Mouse (Mus musculus) layer of hippocampus, adult 11-12 months (tissue): ENCODE measurements around the gene Rasgef1a.

Experiments used
- DNase-seq: peaks from one replicate; pipeline ENCODE4 v3.0.0; 2022; ENCODE audit warnings: low spot score

Rasgef1a gene

GRCm38 (mm10) chr6:118072176-118072575 is 60.9 kb downstream of the Rasgef1a start:
- DNase-seq: no peak

DNA sequence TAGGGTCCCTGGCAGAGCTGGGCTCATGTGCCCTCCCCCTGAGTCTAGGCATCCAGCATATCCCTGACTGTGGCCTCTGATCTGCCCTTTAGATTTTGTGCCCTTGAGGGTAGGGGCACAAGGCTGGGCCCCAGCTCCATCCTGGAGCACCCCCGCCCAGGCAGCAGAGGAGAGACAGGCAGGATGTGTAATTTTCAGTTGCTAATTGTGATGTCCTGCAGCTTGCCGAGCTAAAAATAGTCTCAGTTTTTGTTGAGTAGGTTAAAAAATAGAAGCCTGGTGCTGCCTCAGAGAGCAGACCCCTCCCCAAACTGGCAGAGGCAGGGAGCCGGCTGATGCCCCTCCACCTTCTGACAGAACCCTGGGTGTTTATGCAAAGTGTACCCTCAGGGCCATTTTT is 62.9 kb downstream of the Rasgef1a start:
- DNase-seq: no peak

DNA sequence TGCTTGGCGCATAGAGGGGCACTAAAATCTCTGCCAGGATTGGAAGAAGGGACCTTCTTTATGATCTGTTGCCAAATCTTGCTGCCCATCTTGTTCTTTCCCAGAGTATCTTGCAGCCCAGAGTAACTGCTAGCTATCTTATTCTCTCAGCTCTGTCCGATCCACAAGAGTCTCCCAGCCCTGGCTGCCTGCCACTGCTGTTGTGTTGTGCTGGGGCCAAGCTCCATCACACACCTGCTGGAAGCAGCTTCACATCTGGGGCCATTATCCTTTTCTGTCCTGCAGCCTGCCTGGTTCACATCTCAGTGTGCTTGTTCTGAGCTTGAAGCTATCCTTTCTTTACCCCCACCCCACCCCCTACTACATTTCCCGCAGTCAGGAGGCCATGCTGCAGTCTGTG is 65.0 kb downstream of the Rasgef1a start:
- no peak for DNase-seq

GRCm38 (mm10) chr6:118076748-118077147 is 65.5 kb downstream of the Rasgef1a start:
- DNase-seq: no peak

- no peak for DNase-seq
Measured at GRCm38 (mm10) chr6:118077421-118077820, 66.2 kb downstream of the Rasgef1a start.

DNA sequence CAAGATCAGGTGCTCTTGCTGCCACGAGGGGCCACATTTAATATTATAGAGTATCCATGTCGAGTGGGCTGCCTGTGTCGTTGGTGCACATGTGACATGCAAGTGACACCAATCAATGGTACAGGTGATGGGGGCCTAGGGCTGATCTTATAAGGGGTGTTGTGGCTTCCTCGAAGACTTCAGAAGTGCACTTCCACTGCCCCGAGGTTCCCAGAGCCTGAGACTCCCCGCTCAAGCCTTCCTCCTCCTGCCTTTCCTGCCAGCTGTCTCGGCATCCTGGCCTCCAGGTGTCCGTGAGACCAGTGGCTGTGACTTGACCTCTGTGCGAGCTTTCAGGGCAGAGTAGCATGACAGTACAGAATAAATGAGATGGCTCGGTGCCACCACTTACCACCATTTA is 67.5 kb downstream of the Rasgef1a start:
- no peak for DNase-seq

DNA sequence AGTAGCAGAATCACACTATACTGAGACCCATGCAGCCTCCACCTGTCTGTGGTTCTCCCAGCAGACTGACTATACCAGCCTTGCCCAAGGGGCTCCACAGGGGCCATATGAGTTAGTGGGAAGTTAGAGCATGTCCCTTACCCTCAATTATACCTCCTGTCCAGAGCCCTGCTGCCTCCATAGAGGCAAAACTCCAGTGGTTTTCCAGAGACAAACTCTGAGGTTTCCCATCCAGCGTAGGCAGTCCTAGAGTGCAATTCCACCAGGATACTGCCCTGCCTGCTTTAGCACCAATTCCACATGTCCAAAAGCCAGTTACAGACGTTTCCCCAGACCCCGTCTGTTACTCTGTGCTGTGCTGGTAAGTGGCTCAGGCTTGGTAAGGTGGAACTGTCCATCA is 68.1 kb downstream of the Rasgef1a start:
- DNase-seq: no peak

DNA sequence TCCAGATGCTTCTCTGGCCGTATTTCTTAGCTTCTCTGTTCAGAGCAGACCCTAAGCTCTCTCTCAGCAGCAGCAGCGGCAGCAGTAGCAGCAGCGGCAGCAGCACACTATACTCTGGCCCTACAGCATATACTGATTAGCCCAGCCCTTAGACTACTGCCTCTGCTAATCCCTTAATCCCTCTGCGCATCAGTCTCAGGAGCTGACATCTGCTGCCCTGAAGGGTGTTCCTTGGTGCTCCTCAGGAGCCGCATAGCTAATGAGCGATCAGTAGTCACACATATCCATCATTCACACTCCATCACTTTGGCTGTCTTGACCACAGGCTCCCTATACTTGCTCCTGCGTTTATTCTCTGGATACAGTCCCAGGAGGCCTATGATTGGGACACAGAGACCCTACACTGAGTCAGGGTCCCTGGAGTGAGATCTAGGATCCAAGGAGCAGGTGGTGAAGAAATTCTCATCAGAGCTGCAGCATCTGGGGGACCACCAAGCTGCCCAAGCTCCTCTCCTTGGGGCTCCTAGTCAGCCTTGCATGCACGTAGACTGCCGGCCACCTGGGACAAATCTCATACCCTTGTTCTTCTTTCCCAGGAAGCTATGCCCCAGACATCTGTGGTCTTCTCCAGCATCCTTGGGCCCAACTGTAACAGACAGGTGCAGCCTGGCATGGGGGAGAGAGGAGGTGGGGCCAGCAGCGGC is 68.7 kb downstream of the Rasgef1a start:
- DNase-seq: no peak

DNA sequence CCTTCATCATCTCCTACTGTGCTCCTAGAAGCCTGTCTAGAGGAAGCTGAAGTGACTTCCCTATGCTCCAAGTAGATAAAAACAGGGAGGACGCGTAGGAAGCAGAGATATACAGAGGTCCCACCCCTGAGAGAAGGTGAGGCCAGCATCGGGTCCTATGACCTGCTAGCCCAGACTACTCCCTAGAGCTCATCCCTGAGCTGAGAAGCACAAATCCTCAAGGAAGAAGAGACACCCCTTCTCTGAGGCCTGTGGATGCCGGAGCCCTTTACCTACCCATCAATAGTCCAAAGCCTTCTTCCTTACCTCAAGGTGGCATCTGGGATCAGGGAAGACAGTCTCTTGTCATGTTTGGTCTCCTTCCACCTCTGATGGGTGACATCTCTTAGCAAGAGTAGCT is 69.5 kb downstream of the Rasgef1a start:
- no peak for DNase-seq

DNA sequence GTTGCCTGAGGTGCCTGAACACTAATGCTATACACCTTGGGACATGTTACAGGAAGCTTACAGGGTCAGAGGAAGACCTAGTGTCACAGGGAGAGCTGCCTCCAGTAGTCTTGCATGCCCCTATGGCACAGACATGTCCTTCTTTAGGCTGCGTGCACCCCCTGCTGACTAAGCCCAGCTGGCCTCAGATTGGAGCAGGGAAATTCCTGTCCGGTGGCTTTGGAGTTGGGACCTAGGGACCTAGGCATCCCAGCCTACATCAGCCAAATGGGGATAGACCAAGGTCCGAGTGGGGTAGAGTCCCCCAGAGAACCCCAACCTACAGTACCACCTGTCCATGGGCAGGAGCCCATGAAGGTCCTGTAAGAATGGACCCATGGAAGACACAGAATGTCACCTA is 71.1 kb downstream of the Rasgef1a start:
- DNase-seq: no peak

DNA sequence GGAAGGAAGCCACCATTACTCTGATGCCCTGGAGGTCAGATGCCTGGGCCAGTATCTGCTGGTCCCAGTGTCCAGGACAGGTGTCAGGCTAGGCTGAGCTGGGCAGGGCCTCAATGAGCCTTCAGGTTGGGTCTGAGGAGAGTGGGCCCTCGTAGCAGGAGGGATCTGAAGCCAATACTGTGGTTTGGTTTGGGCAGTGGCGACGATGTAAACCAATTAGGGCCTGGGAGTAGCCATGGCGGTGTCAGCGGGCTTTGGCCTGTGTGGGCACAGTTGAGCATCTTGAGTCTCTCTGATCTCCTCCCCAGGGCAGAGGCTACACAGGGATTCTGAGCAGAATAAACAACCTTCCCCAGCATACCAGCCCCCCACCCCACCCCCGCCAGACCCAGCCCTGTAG is 72.4 kb downstream of the Rasgef1a start:
- DNase-seq: no peak

- no peak for DNase-seq
Measured at GRCm38 (mm10) chr6:118084596-118084995, 73.4 kb downstream of the Rasgef1a start.

DNA sequence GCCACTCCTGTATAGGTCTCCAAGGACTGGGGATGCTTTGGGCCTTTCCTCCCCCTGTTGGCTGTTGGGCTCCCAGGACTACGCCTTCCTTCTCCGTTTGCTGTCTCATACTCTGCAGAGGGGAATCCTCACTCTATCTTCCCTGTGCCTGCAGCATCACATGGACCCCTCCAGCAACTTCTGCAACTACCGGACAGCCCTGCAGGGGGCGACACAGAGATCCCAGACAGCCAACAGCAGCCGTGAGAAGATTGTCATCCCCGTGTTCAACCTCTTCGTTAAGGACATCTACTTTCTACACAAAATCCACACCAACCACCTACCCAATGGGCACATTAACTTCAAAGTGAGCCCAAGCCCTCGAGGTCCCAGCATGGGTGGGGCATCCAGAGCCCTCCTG is 76.7 kb downstream of the Rasgef1a start:
- DNase-seq: peak; percentile 34

DNA sequence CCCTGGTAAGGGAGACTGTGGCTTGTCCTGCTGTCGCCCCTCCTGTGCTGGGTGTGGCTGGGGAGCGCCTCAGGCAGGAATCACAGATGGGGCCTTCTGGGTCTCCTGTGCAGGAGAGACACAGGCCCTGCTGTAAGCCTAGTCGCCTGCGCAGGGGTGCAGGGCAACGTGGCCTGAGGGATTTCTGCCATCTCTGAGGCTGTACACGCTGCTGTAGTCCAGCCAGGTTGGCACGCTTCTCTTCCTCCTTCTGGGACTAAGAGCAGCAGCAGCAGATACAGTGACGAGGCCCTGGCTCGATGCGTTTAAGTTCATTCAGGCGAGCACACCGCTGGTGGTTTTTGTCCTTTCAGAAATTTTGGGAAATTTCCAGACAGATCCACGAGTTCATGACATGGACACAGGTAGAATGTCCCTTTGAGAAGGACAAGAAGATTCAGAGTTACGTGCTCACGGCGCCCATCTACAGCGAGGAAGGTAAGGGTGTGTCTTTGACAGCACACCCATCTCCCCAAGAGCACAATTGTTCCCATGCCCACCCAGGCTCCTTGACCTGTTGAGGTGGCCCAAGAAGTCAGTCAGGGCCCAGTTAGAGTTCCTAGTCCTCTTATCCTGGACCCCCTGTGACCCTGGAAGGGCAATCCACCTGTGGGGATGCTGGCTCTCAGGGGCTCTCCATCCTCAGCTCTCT is 77.7 kb downstream of the Rasgef1a start:
- peak; percentile 2 for DNase-seq

DNA sequence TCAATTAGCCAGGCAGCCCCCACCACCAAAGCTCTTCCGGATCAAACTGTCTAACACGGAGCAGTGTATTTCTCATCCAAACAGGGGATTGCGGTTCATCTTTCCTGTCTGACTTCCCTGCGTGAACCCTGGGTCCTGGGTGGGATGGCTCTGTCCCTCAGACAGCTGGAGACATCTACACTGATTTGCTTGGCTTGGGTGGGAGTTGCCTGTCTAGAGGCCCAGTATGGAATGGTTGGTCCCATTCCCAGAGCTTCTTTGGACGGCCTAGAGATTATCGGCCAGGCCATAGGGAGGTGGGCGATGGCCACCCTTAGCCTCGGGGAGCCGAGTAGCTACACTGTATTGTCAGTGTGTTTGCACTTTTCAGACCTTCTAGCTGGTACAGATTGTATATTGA is 79.6 kb downstream of the Rasgef1a start:
- DNase-seq: peak; percentile 2

GRCm38 (mm10) chr6:118097765-118098365 is 86.6 kb downstream of the Rasgef1a start:
- no peak for DNase-seq

GRCm38 (mm10) chr6:118099311-118099802 is 88.1 kb downstream of the Rasgef1a start:
- DNase-seq: no peak

DNA sequence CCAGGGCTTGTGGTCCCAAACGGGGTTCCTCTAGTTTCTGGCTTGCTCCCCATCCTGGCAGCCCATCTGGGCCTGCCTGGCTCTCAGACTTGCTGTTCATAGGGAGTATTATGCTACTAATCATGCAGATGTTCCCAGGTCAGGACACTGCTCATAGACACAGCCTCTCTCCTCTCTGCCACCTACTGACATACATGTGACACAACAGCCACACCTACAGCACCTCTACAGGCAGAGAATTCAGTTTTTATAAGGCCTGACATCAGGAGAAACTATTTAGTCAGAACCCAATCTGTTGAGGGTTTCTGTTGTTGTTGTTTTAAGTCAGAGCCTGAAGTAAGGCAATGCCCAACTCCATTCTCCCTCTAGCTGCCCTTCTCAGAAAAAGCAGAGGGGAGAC is 100.6 kb downstream of the Rasgef1a start:
- DNase-seq: no peak

GRCm38 (mm10) chr6:118122767-118123166 is 111.5 kb downstream of the Rasgef1a start:
- no peak for DNase-seq

DNA sequence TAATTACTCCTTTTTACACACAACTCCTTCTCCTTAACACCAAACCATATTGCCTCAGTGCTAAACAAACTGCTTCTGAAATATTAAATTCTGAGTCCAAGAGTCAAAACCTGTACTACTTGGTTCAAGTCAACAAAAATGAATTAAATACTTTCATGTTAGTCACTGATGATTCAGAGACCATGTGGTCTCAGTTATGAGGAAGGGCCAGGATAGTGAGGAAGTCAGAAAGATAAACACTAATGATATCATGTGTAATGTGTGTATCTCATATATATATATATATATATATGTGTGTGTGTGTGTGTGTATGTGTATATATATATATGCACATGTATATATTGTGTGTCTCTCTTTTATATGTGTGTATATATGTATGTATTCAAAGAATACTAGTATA is 115.3 kb downstream of the Rasgef1a start:
- no peak for DNase-seq

GRCm38 (mm10) chr6:118127198-118127597 is 116.0 kb downstream of the Rasgef1a start:
- DNase-seq: no peak

DNA sequence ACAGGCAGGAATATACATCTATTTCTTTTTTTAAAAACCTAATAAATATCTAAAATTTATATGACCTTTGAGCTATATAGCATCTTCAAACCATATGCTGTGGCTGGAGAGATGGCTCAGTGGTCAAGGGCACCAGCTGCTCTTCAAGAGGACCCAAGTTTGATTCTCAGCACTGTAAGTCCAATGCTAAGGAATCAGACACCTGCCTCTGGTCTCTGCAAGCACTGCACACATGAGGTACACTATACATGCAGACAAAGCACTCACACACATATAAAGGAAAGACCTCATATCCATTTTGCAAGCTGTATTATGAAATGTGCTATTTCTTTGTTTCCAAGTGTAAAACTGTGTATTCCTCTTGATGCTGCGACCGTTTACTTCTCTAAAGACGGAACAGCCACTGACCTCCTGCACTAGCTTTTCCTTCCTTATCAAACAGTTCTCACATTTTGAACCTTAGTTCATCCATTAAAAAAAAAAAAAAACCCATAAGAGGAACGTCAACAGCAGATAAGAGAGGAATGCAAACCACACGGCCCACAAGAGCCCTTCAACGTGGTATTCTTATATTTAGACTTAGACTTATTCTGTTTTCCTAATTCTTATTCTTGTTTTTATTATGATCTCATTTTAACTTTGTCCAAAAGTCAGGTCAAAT is 116.7 kb downstream of the Rasgef1a start:
- no peak for DNase-seq

GRCm38 (mm10) chr6:118130022-118130421 is 118.8 kb downstream of the Rasgef1a start:
- DNase-seq: no peak
